Mouse (Mus musculus) brain, embryonic 14.5 days (tissue): ENCODE results near the gene Cd180.

Source experiments
- CTCF ChIP-seq: fragments of 200-500 bp; IDR thresholded peaks from 2 replicates; pipeline ENCODE4 v1.5.1; 2012; ENCODE audit warnings: inconsistent platforms, mild to moderate bottlenecking, moderate library complexity, borderline replicate concordance; ENCODE audit not compliant: insufficient read depth, insufficient read length; ENCODE audit errors: extremely low read depth
- POLR2A ChIP-seq: fragments of 200-500 bp; IDR thresholded peaks from 2 replicates; pipeline ENCODE4 v1.6.1; 2012; ENCODE audit warnings: mild to moderate bottlenecking, inconsistent platforms, borderline replicate concordance; ENCODE audit not compliant: poor library complexity, insufficient read depth, insufficient read length, severe bottlenecking; ENCODE audit errors: extremely low read depth

DNA sequence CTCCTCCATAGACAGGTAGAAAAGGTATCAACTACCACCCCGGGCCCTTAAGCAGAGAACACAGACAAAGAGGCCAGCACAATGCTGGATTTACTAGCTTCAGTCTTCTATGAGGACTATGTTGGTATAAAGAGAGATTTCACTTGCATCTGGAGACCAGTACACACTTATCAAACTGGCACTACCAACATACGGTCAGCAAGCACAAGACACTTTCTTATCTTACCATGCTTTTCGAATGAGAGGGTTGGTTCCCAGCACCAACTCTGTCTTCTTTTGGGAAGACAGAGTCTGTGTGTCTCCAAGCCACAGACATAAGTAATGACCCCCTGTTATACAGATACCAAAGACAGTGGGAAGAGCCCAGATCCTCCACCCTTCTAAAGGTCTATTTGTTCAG, 85.5 kb downstream of the Cd180 start:
- no peak for TF ChIP-seq CTCF
- no peak for TF ChIP-seq POLR2A
